Mouse (Mus musculus): ENCODE results near the gene Numb. TPM values are rescaled to one million over a fixed set of nuclear protein-coding genes. Genes with fewer than 3 reads are reported as not detected.
"Not testable (repeated sequence)": the region's sequence is repeated elsewhere in the genome, so short reads cannot be mapped to it uniquely, and the experiment has no call there.

The Numb gene
- polyA plus RNA-seq (2012; rRNA removed): 47.3 and 57.3 TPM in 2 replicates

GRCm38 (mm10) chr12:83921535-83922381 is at the start of gene Numb:
Gene Numb, minus strand, starts transcription at chr12:83921934.
- DNase-seq (ENCODE audit: low read depth): peak; percentile 98

DNA sequence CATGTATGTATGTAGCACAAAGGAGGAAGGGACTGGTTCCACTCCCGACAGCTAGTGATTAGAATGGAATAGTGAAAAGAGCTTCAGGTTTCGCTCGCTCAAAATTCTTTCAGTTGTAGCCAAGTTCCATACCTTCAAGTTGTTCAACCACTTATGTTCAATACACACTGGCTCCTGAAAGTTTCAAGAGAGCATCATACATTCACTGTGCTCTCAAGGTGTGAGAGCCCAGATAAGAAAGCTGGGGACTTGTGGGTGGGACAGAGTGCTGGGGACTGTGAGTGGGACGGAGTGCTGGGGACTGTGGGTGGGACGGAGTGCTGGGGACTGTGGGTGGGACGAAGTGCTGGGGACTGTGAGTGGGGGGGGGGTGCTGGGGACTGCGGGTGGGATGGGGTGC is 43.5 kb upstream of the Numb start:
- DNase-seq (ENCODE audit: low read depth): no peak

- DNase-seq (ENCODE audit: low read depth): peak; percentile 60
Measured at GRCm38 (mm10) chr12:83958278-83958677, 36.5 kb upstream of the Numb start.

DNA sequence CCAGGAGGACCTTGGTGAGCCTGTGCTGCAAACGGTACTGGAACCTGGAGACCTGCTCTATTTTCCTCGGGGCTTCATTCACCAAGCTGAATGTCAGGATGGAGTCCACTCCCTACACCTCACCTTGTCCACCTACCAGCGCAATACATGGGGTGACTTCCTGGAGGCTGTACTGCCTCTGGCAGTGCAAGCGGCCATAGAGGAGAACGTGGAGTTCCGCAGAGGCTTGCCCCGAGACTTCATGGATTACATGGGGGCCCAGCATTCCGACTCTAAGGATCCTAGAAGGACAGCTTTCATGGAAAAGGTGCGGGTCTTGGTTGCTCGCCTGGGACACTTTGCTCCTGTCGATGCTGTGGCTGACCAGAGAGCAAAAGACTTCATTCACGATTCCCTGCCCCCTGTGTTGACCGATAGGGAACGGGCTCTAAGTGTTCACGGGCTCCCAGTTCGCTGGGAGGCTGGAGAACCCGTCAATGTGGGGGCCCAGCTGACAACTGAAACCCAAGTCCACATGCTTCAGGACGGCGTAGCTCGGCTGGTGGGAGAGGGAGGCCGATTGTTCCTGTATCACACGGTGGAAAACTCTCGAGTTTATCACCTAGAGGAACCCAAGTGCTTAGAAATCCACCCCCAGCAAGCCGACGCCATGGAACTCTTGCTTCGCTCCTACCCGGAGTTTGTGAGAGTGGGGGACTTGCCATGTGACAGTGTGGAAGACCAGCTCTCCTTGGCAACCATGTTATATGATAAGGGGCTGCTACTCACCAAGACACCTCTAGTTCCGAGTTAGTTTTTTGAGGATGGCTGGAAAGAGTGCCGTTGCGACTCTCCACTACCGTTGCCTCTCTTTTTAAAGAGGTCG is 30.2 kb upstream of the Numb start:
- DNase-seq (ENCODE audit: low read depth): no peak

GRCm38 (mm10) chr12:83950840-83951701 is 29.3 kb upstream of the Numb start:
- no peak for DNase-seq (ENCODE audit: low read depth)

DNA sequence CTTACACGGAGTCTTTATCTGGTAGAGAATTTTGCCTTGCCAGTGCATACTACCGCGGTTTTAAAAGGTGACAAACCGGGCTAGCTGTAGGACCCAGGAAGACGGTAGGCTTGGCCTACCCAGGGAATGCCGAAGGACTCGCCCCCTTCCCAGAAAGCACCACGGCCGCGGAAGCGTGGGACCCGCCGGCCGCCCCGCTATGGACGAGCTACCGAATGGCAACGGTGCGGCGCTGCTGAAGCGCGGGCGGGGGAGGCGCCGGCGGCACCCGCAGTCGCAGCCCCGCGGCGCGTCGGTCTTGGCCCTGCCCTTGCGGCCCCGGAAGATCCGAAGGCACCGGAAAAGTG is 28.7 kb upstream of the Numb start, which contains the start of gene Riox1:
TSS of gene Riox1 (plus strand) at position 116 of the 347 bp plus-strand sequence.
- DNase-seq (ENCODE audit: low read depth): no peak

DNA sequence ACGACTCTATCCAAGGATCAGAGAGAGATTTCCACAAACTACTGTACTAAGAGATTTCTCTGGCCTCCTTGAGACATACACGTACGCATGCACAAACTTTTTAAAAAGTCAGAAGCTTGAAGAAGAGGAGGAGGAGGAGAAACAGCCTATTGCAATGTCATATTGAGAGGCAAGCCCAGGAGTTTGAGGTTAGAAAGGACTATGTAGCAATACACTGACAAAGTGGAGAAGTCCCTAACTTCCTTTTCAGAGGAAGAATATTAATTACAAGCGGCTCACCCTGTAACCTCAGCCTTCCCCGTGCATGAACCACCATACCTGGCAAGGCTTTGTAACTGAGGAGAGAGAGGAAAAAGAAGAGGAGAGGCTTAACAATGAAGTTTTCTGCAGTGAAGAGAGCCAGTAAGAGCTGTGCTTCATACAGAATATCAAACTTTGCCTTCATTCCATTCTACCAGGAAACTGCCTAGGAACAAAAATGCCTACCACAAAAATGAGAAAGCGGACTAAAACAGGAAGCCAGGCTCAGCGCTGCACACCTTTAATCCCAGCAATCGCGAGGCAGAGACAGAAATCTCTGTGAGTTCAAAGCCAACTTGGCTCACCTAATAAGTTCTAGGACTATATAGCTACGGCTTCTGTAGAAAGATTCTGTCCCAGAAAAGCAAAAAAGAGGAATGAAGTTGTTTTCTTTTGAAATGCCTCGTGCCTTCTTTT is 28.2 kb upstream of the Numb start:
- DNase-seq (ENCODE audit: low read depth): no peak

- no peak for DNase-seq (ENCODE audit: low read depth)
Measured at GRCm38 (mm10) chr12:83949043-83949442, 27.3 kb upstream of the Numb start.

DNA sequence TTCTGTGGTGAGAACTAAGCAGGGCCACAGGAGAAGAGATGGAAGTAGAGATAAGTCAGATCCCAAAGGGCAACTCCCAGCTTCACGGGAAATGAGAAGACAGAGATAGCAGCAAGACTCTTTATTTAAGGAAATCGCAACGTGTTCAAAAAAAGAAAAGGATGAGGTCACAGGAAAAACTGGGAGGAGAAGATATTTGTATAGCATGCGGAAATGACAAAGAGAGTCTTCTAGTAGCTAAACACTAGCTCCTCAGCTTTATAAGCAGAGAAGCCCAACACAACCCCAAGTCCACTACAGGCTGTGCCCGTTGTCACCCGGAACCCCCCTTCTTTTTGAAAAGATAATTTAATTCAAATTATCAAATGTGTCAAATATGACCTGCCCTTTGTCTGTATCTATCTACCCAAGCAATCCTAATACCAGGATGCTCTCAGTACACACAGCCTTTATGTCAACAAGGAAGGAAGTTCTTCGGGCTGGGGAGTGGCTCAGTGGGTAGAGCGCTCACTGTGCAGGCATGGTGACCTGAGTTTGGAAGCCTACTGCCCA is 25.6 kb upstream of the Numb start:
- DNase-seq (ENCODE audit: low read depth): no peak

- no peak for DNase-seq (ENCODE audit: low read depth)
Measured at GRCm38 (mm10) chr12:83941938-83942337, 20.2 kb upstream of the Numb start.

DNA sequence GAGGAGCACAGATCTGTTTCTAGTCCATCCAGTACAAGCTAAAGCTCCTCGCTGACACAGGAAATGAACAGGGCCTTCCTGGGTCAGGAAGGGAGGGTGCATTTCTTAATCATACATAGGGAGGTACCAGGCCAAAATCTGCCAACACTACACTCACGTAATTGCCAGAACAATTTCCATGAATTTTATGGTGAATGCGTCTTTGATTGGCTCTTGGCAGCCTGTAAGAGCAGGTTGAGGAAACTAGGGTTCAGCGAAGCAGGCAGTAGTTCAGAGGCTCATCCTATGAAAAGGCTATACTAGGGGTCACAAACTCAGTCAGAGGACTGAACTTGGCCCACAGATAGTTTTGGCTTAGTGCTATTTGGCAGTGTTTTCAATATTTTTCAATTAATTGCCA is 18.3 kb upstream of the Numb start:
- no peak for DNase-seq (ENCODE audit: low read depth)

GRCm38 (mm10) chr12:83939332-83939731 is 17.6 kb upstream of the Numb start:
- DNase-seq (ENCODE audit: low read depth): no peak

GRCm38 (mm10) chr12:83938592-83938991 is 16.9 kb upstream of the Numb start:
- not testable (repeated sequence) for DNase-seq (ENCODE audit: low read depth)

DNA sequence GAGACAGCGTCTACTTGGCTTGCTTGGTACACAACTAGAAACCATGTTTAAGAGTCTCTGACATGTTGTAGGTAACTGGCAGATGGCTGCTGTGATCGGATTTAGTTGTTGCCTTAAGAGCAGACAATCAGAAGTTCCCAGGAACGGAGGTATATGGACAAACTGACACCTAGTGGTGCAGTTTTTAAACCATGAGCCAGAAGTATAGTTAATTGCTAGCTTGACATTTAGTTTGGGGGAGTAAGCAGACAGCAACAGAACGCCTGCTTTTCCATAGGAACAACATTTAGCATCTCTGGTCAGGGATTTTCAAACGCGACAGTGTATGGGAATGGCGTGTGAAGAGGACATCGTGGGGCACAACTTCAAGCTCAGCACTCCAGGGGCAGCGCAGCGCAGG is 15.9 kb upstream of the Numb start:
- DNase-seq (ENCODE audit: low read depth): no peak

DNA sequence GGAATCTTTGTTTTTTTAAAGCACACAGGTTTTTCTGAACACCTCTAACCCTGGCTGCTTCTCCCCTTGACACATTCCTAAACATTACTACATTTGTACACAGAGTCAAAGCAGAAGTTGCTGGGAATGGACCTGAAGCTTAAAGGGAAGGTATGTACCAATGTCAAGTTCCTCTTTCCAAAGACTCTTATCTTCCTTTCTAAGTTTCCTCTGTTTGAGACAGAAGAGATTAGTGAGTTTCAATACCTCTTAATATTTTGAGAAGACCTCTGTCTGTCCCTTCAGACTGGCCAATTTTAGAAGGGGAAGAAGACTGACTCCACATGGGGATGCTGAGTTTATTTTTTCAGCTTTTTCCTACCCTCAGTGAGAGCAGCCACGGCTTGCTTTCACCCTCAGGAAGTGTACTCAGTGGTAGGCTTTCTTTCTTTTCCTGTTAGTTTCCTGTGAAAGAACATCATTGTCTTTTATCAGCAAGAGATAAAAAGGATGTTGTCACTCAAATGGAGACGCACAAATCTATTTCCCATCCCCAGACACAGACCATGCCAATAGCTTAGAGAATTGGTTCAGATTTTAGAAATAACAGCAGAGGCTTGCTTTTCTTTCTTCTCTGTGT is 7.6 kb upstream of the Numb start:
- DNase-seq (ENCODE audit: low read depth): no peak

- DNase-seq (ENCODE audit: low read depth): no peak
Measured at GRCm38 (mm10) chr12:83927747-83928146, 6.0 kb upstream of the Numb start.

DNA sequence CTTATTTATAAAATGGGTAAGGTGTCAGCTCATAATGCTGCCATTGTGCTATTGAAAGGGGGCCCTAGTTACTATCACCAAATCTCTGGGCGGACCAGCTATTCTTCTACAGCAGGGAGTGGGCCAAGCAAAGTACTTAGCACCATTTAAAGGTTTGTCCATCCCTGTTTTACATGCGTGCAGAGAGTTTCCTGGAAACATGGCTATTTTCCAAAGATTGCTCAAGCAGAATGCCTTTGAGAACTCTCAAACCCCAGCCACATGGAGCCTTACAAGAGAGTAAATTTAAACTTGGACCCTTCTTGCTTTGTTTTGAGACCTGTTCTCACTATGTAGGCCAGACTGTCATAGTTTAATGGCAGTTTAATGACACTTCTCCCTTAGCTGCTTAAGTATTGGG is 4.3 kb upstream of the Numb start:
- DNase-seq (ENCODE audit: low read depth): no peak

DNA sequence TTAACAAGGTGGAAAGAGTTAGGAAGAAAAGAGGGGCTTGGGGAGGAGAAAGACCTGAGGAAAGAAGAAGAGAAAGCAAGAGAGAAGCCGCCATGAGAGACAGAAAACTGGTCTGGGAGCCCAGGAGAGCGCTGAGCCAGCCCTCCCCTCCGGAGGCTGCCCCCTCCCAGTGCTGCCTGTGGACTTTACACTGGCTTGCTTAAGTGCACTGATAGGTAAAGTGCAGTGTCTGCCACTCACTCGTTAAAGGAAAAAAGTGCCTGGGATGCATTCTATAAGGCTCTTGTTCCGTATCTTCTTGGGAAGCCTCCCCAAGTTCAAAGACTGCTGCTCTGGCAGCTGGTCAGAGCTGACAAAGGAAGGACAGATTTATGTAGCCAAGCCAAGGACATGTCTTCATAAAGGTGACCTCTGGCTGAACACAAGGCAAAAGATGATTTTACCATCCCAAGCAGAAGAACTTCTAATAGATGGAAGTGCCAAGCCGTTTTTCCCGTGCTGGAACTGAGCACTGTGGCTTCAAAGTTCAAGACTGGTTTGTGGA is 3.5 kb upstream of the Numb start:
- no peak for DNase-seq (ENCODE audit: low read depth)

GRCm38 (mm10) chr12:83924332-83924731 is 2.6 kb upstream of the Numb start:
- no peak for DNase-seq (ENCODE audit: low read depth)

- DNase-seq (ENCODE audit: low read depth): no peak
Measured at GRCm38 (mm10) chr12:83923486-83923859, 1.7 kb upstream of the Numb start.
